Mouse (Mus musculus): ENCODE measurements around the gene Cp. TPM values are rescaled to one million over a fixed set of nuclear protein-coding genes. Genes with fewer than 3 reads are reported as not detected.
"Not testable (repeated sequence)": the region's sequence is repeated elsewhere in the genome, so short reads cannot be mapped to it uniquely, and the experiment has no call there.

Gene Cp
- polyA plus RNA-seq, 1 experiment from 2014 or later = 2.0 TPM

DNA sequence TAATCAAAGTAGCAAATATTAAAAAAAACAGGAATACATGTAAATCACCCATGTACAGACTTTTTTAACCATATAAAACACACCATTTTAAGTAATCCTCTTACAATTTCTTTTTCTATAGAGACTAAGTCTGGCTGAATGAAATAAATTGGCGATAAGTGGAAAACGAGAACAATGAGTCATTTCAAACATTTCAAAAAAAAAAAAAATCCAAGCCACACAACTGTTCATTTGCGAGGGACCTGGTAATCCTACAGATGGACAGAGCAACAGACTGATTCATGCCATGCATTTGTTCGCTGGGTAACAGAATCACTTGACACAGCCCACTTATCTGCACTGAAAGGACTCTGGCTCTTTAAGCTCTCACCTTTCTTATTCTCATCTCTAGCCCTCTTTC is 35.5 kb downstream of the Cp start:
- Histone ChIP-seq H3K27me3 (ENCODE audit: control insufficient read depth, insufficient read depth, low read length) (no peaks in the 10 kb centered on the region), H3K4me1 (ENCODE audit: control insufficient read depth, insufficient read depth, low read length) (no peaks in the 10 kb centered on the region), H3K9me3 (replicated peaks; ENCODE audit: control insufficient read depth, low read length) (no peaks in the 10 kb centered on the region), H3K36me3 (ENCODE audit: control insufficient read depth, insufficient read depth, low read length) (no peaks in the 10 kb centered on the region; the same call in 1 of the 2 replicates), H3K9ac (ENCODE audit: low read length) (no peak overlapping the region), H3K4me2 (ENCODE audit: low read depth, low read length) (no peak overlapping the region), H3K4me3 (replicated peaks; ENCODE audit: low read length) (no peak overlapping the region), H3K27ac (ENCODE audit: low read length) (no peak overlapping the region)
- ATAC-seq (ENCODE audit: insufficient read depth, low FRiP score) = no peak
- 75% methylated on average over 4 of the region's 4 CpGs for WGBS

DNA sequence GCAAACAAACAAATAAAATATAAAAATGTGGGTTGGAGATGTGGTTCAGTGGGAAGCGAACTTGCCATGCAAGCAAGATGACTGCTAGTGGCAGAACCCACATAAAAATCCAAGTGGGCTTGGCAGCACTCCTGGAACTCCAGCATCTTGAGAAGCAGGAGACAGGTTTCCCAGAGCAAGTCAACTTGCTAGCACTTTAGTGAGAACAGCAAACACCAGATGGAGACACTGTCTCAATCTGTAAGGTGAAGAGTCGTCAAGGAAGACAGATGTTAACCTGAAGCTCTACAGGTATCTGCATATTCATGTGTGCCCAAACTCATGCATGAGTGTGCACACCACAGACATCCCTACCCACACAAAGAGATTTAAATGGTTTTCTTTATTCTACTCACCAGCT is 42.7 kb downstream of the Cp start:
- no peak overlapping the region for H3K4me3 ChIP-seq (replicated peaks; ENCODE audit: low read length)
- WGBS = 81% methylated on average over 2 of the region's 2 CpGs

DNA sequence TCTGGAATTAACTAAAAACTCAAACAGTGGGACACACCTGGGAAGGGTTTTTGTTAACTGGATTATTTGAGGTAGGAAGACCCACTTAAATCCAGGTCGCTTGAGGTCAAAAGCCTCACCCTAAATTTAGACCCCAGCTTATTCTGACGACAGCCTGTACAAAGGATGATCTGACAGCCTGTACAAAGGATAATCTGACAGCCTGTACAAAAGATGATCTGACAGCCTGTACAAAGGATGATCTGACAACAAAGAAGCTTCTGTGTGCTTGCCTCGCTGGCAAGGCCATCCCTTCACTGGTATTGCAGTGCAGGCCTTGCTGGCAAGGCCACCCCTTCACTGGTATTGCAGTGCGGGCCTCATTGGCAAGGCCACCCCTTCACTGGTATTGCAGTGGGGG is 44.0 kb downstream of the Cp start:
- H3K9me3 ChIP-seq (replicated peaks; ENCODE audit: control insufficient read depth, low read length) = no peaks in the 10 kb centered on the region
- H3K9ac ChIP-seq (ENCODE audit: low read length) = no peak overlapping the region
- no peaks in the 10 kb centered on the region for H3K4me1 ChIP-seq (ENCODE audit: control insufficient read depth, insufficient read depth, low read length)
- 79% methylated on average over 4 of the region's 4 CpGs for WGBS
- H3K27me3 ChIP-seq (ENCODE audit: control insufficient read depth, insufficient read depth, low read length) = no peaks in the 10 kb centered on the region
- H3K27ac ChIP-seq (ENCODE audit: low read length) = no peak overlapping the region
- H3K4me2 ChIP-seq (ENCODE audit: low read depth, low read length) = no peak overlapping the region
- H3K4me3 ChIP-seq (replicated peaks; ENCODE audit: low read length) = no peak overlapping the region
- no peak for ATAC-seq (ENCODE audit: insufficient read depth, low FRiP score)
- H3K36me3 ChIP-seq (ENCODE audit: control insufficient read depth, insufficient read depth, low read length) = no peaks in the 10 kb centered on the region; the same call in 1 of the 2 replicates

More for the DNA sequence above, 42.7 kb downstream of the Cp start:
- H3K27me3 ChIP-seq (ENCODE audit: control insufficient read depth, insufficient read depth, low read length) = no peaks in the 10 kb centered on the region
- no peak overlapping the region for H3K27ac ChIP-seq (ENCODE audit: low read length)
- no peaks in the 10 kb centered on the region for H3K4me1 ChIP-seq (ENCODE audit: control insufficient read depth, insufficient read depth, low read length)
- no peak overlapping the region for H3K9ac ChIP-seq (ENCODE audit: low read length)
- H3K36me3 ChIP-seq (ENCODE audit: control insufficient read depth, insufficient read depth, low read length) = no peaks in the 10 kb centered on the region; the same call in 1 of the 2 replicates
- no peak overlapping the region for H3K4me2 ChIP-seq (ENCODE audit: low read depth, low read length)
- H3K9me3 ChIP-seq (replicated peaks; ENCODE audit: control insufficient read depth, low read length) = no peaks in the 10 kb centered on the region
- no peak for ATAC-seq (ENCODE audit: insufficient read depth, low FRiP score)

DNA sequence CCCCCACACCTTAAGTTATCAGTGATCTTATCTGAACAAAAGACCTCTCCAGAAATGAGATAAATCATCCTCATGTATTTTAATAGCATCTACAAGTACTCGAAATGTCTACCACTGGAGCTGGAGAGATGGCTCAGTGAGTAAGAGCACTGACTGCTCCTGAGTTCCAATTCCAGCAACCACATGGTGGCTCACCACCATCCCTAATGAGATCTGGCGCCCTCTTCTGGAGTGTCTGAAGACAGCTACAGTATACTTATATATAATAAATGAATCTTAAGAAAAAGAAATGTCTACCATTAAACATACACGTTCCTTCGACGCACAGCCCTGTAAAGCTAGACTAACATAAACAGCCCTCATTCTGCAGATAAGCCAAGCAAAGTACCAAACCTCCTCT is 45.9 kb downstream of the Cp start:
- H3K27ac ChIP-seq (ENCODE audit: low read length) = no peak overlapping the region
- ATAC-seq (ENCODE audit: insufficient read depth, low FRiP score) = no peak
- H3K9me3 ChIP-seq (replicated peaks; ENCODE audit: control insufficient read depth, low read length) = no peaks in the 10 kb centered on the region
- no peak overlapping the region for H3K4me2 ChIP-seq (ENCODE audit: low read depth, low read length)
- WGBS = 75% methylated on average over 5 of the region's 5 CpGs
- H3K27me3 ChIP-seq (ENCODE audit: control insufficient read depth, insufficient read depth, low read length) = no peaks in the 10 kb centered on the region
- H3K9ac ChIP-seq (ENCODE audit: low read length) = no peak overlapping the region
- H3K4me1 ChIP-seq (ENCODE audit: control insufficient read depth, insufficient read depth, low read length) = no peaks in the 10 kb centered on the region
- H3K4me3 ChIP-seq (replicated peaks; ENCODE audit: low read length) = no peak overlapping the region
- H3K36me3 ChIP-seq (ENCODE audit: control insufficient read depth, insufficient read depth, low read length) = no peaks in the 10 kb centered on the region

GRCm38 (mm10) chr3:20004422-20004821 is 47.6 kb downstream of the Cp start:
- no peak for ATAC-seq (ENCODE audit: insufficient read depth, low FRiP score)
- Histone ChIP-seq H3K27me3 (ENCODE audit: control insufficient read depth, insufficient read depth, low read length) (no peaks in the 10 kb centered on the region), H3K4me3 (replicated peaks; ENCODE audit: low read length) (no peak overlapping the region), H3K4me2 (ENCODE audit: low read depth, low read length) (no peak overlapping the region), H3K36me3 (ENCODE audit: control insufficient read depth, insufficient read depth, low read length) (peaks cover 3% of the 10 kb centered on the region; the same call in 1 of the 2 replicates), H3K4me1 (ENCODE audit: control insufficient read depth, insufficient read depth, low read length) (no peaks in the 10 kb centered on the region), H3K9me3 (replicated peaks; ENCODE audit: control insufficient read depth, low read length) (no peaks in the 10 kb centered on the region), H3K27ac (ENCODE audit: low read length) (no peak overlapping the region), H3K9ac (ENCODE audit: low read length) (no peak overlapping the region)
- WGBS = 84% methylated on average over 8 of the region's 8 CpGs

- no peak overlapping the region for H3K9ac ChIP-seq (ENCODE audit: low read length)
- 70% methylated on average over 1 of the region's 1 CpGs for WGBS
- no peaks in the 10 kb centered on the region for H3K9me3 ChIP-seq (replicated peaks; ENCODE audit: control insufficient read depth, low read length)
- H3K27ac ChIP-seq (ENCODE audit: low read length) = no peak overlapping the region
- H3K4me3 ChIP-seq (replicated peaks; ENCODE audit: low read length) = no peak overlapping the region
- no peaks in the 10 kb centered on the region for H3K27me3 ChIP-seq (ENCODE audit: control insufficient read depth, insufficient read depth, low read length)
- peaks cover 5% of the 10 kb centered on the region; the same call in 1 of the 2 replicates for H3K36me3 ChIP-seq (ENCODE audit: control insufficient read depth, insufficient read depth, low read length)
- H3K4me2 ChIP-seq (ENCODE audit: low read depth, low read length) = no peak overlapping the region
- H3K4me1 ChIP-seq (ENCODE audit: control insufficient read depth, insufficient read depth, low read length) = no peaks in the 10 kb centered on the region
- no peak for ATAC-seq (ENCODE audit: insufficient read depth, low FRiP score)
These were observed 48.8 kb downstream of the Cp start for GRCm38 (mm10) chr3:20005611-20006010.

DNA sequence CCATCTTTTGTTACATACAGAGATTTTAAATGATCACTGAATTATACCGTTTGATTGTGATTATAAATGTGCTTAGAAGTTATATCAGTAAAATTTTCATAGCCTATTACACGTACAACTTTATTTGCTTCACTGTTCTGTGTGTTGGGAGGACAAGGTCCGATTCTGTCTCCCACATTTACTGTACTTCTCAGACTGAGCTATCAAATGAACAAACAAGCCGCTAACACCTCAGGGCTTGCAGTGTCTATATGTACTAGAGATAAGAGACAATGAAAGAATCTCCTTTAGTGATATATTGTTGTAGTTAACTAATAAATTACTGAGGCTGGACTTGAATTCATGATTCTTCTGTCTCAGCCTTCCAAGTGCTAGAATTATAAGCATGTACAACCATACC is 50.4 kb downstream of the Cp start:
- H3K36me3 ChIP-seq (ENCODE audit: control insufficient read depth, insufficient read depth, low read length) = peaks cover 5% of the 10 kb centered on the region; the same call in 1 of the 2 replicates
- H3K9me3 ChIP-seq (replicated peaks; ENCODE audit: control insufficient read depth, low read length) = no peaks in the 10 kb centered on the region
- no peak overlapping the region for H3K4me2 ChIP-seq (ENCODE audit: low read depth, low read length)
- no peak overlapping the region for H3K4me3 ChIP-seq (replicated peaks; ENCODE audit: low read length)
- WGBS = 71% methylated on average over 4 of the region's 4 CpGs
- H3K4me1 ChIP-seq (ENCODE audit: control insufficient read depth, insufficient read depth, low read length) = no peaks in the 10 kb centered on the region
- no peak overlapping the region for H3K9ac ChIP-seq (ENCODE audit: low read length)
- no peak for ATAC-seq (ENCODE audit: insufficient read depth, low FRiP score)
- H3K27me3 ChIP-seq (ENCODE audit: control insufficient read depth, insufficient read depth, low read length) = no peaks in the 10 kb centered on the region
- no peak overlapping the region for H3K27ac ChIP-seq (ENCODE audit: low read length)

GRCm38 (mm10) chr3:20007759-20008158 is 50.9 kb downstream of the Cp start:
- WGBS = 73% methylated on average over 5 of the region's 5 CpGs
- Histone ChIP-seq H3K27ac (ENCODE audit: low read length) (no peak overlapping the region), H3K4me3 (replicated peaks; ENCODE audit: low read length) (no peak overlapping the region), H3K4me1 (ENCODE audit: control insufficient read depth, insufficient read depth, low read length) (no peaks in the 10 kb centered on the region), H3K36me3 (ENCODE audit: control insufficient read depth, insufficient read depth, low read length) (peaks cover 5% of the 10 kb centered on the region; the same call in 1 of the 2 replicates), H3K4me2 (ENCODE audit: low read depth, low read length) (no peak overlapping the region), H3K27me3 (ENCODE audit: control insufficient read depth, insufficient read depth, low read length) (no peaks in the 10 kb centered on the region), H3K9ac (ENCODE audit: low read length) (no peak overlapping the region), H3K9me3 (replicated peaks; ENCODE audit: control insufficient read depth, low read length) (no peaks in the 10 kb centered on the region)
- no peak for ATAC-seq (ENCODE audit: insufficient read depth, low FRiP score)

DNA sequence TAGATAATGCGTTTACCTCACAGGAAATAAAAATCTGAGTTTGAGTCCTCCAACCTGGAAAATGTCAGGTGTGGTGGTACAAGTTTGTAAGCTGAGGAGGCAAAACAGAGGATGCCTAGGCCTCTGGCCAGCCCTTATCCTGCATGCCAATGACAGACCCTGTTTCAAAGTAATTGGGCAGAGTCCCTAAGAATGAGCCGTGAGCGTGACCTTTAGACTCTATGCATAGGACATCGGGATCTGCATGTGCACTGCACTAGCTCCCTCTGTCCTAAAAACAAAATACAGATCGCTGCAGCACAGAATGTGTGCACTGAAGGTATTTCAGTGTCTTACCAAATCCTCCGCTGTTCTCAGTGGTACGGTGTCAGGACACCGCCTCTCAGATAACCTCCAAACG is 53.6 kb downstream of the Cp start:
- Histone ChIP-seq H3K4me2 (ENCODE audit: low read depth, low read length) (no peak overlapping the region), H3K36me3 (ENCODE audit: control insufficient read depth, insufficient read depth, low read length) (peaks cover 8% of the 10 kb centered on the region), H3K9me3 (replicated peaks; ENCODE audit: control insufficient read depth, low read length) (no peaks in the 10 kb centered on the region), H3K4me1 (ENCODE audit: control insufficient read depth, insufficient read depth, low read length) (no peaks in the 10 kb centered on the region), H3K27ac (ENCODE audit: low read length) (no peak overlapping the region), H3K27me3 (ENCODE audit: control insufficient read depth, insufficient read depth, low read length) (no peaks in the 10 kb centered on the region), H3K4me3 (replicated peaks; ENCODE audit: low read length) (no peak overlapping the region), H3K9ac (ENCODE audit: low read length) (no peak overlapping the region)
- ATAC-seq (ENCODE audit: insufficient read depth, low FRiP score) = no peak
- 89% methylated on average over 9 of the region's 9 CpGs for WGBS

DNA sequence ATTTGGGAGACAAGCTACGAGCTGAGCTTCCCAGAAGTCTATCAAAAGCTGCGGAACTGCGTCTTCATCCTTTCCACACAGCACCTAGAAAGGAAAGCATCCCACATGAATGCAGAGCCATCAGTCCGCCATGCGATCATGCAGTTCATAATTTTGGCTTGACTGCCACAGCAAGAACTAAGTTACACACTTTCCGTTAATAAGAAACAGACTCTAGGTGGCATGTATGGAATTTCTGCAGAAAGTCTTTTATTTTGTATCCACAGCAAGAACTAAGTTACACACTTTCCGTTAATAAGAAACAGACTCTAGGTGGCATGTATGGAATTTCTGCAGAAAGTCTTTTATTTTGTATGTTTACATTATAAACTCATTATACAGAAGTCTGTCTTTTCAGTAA is 54.1 kb downstream of the Cp start:
- H3K27me3 ChIP-seq (ENCODE audit: control insufficient read depth, insufficient read depth, low read length); H3K9me3 ChIP-seq (replicated peaks; ENCODE audit: control insufficient read depth, low read length); H3K27ac ChIP-seq (ENCODE audit: low read length); H3K9ac ChIP-seq (ENCODE audit: low read length); H3K4me2 ChIP-seq (ENCODE audit: low read depth, low read length); H3K36me3 ChIP-seq (ENCODE audit: control insufficient read depth, insufficient read depth, low read length); H3K4me3 ChIP-seq (replicated peaks; ENCODE audit: low read length); ATAC-seq (ENCODE audit: insufficient read depth, low FRiP score); H3K4me1 ChIP-seq (ENCODE audit: control insufficient read depth, insufficient read depth, low read length): not testable (repeated sequence)
- WGBS = 70% methylated on average over 7 of the region's 7 CpGs

Measured in stomach, embryonic 16.5 days (tissue).